Mouse (Mus musculus): ENCODE results near the gene Gm20696.
A peak's percentile ranks its signal among the peaks of the same experiment; 100 is the strongest.

Gene Gm20696

DNA sequence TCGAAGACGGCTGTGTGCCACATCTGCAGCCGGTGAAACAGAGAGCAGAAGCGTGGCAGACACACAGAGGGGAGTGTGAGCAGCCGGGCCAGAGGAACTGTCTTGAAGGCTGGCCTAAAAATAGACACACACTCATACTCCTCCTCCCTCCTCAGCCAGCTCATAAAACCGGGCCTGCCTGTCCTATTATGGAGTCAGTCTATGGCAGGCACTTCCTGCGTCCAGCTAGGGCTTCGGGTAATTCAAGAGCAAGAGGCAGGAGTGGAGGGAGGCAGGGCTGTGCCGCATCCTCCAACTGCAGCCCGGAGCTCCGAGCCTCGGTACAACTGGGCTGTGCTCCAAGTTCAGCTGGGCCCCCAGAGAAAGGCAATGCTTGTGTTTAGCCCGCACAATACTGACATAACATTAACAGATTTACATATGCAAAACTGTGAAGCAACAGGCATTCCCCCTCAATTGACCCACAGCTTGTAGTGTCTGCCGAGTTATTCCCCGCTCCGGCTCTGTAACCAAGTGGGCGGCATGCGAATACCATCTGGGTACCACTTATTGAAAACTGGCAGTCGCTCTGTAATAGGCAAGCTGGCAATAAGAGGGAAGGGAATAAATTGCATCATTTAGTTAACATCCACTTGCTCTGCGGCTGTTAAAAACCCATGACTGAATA is 181.2 kb downstream of the Gm20696 start:
- peak; percentile 80 to 81 for DNase-seq (ENCODE audit: low spot score in 2 of 2)

DNA sequence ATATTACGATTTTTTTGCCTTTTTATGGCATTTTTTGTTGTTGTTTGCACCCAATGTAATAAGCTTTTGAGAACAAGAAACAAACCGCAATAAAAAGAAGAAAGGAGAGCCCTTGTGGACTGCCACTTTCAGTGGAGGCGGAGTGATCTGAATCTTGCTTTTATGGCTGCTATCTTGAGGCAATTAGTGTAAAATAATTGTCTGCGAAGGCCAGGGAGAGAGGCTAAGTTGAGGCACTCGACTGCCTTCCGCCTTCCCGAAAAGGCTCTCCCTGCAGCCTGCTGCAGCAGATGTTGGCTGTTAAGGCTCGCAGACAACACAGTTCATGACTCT is 181.7 kb downstream of the Gm20696 start:
- DNase-seq (ENCODE audit: low spot score in 2 of 2): no peak

DNA sequence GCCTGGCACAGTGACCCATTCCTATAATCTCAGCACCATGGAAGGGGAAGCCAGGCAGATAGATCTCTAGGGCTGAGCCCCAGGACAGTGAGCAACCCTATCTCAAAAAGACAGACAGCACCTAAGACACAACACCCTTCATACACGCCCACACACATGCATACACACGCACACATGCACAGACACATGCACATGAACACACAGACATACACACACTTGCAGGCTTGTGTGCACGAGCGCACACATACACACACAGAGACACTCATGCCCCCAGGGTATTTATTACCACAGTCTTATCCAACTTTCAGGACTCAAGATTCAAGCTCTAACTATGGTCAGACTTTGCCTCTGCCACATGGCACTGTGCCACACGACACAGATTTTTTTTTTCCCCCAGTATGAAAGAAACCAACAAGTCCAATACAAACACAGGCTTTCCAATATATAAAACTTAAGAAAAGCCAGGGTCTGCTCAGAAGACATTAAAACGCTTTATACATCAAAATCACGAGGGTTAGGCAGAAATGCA is 182.3 kb downstream of the Gm20696 start:
- no peak for DNase-seq (ENCODE audit: low spot score in 2 of 2)

DNA sequence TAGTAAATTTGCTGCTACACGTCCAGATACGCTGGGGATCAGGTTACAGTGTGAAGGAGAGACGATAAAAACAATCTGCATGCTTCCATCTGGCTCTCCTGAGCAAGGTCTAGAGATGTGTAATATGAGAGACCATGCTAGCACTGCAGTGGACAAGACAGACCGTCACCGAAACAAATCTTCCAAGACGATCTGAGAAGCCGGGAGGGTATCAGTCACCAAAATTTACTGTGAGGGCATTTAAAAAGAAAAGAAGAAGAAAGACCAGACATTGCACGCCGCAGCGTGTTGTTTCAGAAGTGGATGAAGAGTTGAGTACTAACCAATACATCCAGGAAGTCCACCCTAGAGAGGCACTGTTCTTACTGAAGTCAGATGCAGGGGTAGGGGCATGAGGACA is 183.0 kb downstream of the Gm20696 start:
- DNase-seq (ENCODE audit: low spot score in 2 of 2): no peak

DNA sequence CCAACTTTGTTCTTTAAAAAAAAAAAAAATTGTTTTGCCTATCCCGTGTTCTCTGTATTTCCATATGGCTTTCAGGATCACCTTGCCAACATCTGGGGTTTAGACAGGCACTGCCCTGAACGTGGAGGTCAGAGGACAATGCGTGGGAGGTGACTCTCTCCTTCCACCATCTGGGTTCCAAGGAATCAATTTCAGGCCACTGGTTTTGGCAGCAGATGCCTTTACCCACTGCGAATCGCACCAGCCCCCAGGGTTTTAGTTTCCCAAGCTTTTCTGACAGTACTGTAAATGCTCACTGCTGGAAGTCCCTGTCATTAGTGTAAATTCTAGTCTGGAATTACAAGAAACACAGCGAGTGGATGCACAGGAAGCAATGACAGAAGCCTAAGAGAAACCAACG is 185.0 kb downstream of the Gm20696 start:
- DNase-seq (ENCODE audit: low spot score in 2 of 2): no peak

DNA sequence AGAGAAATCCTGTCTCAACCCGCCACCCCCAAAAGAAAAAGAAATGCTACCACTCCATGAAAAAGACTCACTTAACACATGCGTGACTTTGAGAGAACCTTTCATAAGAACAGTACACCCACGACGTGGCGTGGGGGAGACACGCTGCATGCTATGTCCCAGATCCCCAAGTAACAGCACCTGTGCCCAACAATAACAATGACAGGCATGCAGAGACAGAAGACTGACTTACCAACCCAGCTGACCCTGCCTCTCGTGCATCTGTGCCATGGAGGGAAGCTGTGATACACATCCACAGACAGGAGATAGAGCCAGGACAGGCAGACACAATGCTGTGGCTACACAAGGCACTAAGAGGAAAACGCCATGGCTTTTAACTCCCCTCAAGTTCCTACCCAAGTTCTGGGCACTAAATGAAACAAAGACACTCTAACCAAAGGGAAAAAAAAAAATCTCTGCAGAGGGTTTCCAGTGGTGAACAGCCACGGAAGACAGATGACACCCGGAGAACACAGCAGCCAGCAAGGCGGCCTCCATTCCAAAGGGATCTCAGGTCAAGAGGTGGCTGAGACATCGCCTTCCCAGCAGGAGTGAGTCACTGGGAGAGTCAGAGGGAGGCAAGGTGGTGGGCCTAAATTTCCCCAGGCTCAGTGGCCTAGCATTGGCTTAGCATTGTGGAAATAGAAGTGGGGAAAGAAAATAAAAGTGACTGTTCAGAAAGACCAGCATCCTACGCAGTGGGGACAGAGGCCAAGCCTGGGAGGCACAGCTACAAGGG is 187.5 kb downstream of the Gm20696 start:
- no peak for DNase-seq (ENCODE audit: low spot score in 2 of 2)

DNA sequence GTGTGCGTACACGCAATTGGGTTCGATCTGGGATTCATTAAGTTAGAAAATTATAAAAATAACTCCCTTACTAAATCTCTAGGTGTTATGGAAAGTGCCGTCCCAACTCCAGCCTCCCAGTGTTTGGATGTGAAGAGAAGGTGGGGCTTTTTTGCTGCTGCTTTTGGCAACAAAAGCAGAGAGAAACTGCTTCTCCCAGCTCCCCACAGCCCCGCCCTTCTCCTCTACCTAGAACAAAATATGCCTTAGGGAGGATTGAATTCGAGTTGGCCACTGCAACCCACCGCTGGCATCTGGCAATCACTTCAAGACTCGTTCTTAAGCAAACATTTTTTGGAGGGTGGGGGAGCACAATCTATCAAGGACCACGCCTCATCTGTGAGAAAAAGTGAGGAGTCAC is 191.6 kb downstream of the Gm20696 start:
- no peak for DNase-seq (ENCODE audit: low spot score in 2 of 2)

DNA sequence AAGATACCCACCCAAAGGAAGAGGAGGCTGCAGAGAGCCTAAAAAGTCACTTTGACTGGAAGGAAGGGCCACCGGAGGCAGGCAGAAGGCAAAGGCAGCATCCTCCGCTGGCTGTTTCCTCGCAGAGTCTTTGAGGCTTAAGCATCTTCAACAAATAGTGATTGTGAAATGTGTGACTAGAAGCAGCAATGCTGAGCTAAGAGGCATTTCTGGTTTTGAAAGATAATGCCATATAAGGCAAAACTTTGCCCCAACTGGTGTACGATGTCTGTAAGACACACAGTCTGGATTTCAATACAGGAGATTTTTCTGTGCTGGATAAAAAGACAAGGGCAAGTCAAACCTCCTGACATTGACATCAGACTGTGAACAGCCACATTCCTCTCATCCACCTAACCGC is 195.7 kb downstream of the Gm20696 start:
- no peak for DNase-seq (ENCODE audit: low spot score in 2 of 2)

DNA sequence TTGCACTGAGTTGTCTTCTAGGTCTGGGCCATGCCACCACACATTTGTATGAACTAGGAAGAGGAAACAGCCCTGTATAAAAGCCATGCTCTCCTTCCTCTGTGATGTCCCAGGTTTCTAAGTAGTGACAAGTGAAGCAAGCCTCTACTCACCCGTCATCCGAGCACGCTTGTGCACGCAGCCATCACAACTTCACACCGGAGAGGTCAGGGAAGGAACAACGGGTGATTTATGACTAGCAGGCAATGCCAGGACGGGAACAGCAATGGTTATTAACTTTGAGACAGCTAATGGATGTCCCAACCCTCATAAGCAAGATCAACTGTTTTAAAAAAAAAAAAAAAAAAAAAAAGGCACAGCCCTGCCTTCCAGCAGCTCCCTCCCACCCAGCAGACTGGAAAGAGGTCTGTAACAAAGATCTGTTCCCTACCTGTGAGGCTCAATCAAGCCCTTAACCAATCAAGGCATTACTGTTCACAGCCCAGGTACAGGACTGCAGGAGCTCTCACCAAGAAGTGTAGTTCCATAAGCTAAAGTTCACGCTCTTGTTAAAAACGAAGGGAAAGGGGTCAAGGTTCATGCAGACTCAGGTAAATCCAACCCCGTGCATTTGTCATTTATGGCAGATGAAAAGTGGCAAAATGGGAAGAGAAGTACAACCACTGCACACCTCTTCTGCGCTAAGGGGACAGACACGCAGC is 197.3 kb downstream of the Gm20696 start:
- DNase-seq (ENCODE audit: low spot score in 2 of 2): no peak

DNA sequence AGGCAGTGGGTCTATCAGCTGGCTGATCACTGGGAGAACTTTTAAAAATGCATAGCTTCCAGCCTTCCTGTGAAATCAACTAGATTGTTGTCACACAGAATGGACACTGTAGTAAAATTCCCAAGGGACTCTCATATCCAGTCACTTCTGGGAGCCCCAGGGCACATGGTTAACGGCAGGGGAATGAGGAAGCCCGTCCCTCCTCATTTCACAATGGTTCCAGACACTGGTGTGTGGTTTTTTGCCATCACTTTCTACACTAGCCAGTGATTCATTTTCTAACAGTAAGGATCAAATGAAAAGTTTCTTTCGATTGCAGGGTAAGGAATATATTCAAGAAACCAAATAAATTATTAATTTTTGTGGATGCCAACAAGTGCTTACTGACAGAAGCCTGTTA is 198.8 kb downstream of the Gm20696 start:
- no peak for DNase-seq (ENCODE audit: low spot score in 2 of 2)

DNA sequence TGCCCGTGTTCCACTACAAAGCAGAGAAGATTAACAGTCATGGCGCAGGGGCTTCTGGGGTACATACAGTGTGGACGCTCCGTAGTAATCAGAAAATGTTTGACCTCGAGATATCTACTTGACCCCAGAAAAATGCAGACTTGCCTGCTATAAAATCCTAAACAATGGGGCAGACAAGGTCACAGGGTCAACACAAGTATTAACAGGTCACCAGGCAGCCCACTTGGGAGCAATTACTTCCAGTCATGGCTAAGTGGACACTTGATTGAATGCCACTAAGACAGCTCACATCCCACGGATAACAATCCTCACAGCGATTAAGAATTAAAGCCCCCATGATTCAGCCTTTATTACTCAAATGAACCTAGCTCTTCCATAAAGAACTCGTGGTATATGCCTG is 199.5 kb downstream of the Gm20696 start:
- no peak for DNase-seq (ENCODE audit: low spot score in 2 of 2)

DNA sequence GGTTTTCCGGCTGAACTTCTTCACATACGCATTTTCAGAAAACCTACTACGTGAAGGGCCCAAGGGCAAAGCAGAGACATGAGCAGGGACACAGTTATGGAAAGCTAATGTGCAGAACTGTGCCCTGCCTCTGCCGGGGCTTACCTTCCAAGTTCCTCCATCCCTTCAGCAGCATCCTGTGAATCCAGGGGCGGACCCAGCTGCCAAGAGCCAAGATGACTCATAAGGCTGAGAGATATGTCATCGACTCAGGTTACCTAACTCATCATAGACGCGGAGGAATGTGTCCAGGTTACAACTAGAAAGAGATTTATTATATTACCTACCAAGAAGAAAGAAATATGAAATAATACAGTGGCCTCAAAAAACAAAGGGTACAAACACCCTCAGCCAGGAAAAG is 200.2 kb downstream of the Gm20696 start:
- DNase-seq (ENCODE audit: low spot score in 2 of 2): peak; percentile 36 to 45

DNA sequence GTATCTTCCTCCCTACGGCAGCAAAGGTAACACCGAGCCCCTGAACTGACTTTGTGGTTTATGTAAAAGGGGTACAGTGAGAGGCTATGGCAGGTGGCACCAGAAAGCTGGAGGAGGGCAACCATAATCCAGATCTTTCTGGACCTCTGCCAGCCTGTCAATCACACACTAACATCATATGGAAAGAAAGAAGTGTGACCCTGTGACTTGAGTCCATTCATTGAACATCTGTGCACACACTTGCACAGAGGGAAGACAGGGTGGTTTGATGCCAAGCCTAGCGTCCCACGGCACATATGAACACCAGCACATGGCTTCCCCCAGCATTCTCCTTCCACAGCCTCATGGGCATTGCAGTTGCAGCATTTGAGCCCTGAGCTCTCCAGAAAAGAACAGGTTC is 202.1 kb downstream of the Gm20696 start:
- no peak for DNase-seq (ENCODE audit: low spot score in 2 of 2)

DNA sequence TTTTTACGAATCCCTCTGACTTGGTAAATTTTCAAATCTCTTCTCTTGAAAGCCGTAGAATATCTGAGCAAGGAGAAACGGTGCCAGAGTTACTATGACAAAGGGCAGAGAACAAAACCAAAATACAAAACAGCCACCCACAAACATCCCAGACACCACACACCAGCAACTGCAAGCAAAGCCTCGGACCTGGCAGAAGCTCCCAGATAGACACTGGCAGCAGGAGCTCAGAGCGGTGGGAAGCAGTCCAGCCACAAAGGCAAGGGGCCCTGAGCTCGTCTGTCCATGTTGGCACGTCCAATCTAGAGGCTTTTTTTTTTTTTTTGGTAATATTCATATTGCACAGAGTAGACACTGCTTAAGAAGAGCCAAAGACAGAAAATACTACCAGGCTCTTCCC is 202.7 kb downstream of the Gm20696 start:
- no peak for DNase-seq (ENCODE audit: low spot score in 2 of 2)

DNA sequence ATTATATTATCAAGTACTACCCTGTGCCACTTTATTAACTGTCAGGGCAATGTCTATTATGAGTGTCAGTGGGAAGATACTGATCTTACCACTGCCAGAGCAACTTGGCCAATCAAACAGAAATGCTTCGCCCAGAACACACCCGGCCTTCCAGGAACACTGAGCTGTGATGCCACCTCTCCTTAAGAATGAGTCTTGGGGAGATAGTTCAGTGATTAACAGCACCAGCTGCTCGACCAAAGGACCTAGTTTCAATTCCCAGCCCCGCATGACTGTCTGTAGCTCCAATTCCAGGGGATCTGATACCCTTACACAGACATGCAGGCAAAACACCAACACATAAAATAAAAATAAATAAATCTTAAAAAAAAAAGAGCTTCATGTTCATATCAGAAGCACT is 207.8 kb downstream of the Gm20696 start:
- no peak for DNase-seq (ENCODE audit: low spot score in 2 of 2)

DNA sequence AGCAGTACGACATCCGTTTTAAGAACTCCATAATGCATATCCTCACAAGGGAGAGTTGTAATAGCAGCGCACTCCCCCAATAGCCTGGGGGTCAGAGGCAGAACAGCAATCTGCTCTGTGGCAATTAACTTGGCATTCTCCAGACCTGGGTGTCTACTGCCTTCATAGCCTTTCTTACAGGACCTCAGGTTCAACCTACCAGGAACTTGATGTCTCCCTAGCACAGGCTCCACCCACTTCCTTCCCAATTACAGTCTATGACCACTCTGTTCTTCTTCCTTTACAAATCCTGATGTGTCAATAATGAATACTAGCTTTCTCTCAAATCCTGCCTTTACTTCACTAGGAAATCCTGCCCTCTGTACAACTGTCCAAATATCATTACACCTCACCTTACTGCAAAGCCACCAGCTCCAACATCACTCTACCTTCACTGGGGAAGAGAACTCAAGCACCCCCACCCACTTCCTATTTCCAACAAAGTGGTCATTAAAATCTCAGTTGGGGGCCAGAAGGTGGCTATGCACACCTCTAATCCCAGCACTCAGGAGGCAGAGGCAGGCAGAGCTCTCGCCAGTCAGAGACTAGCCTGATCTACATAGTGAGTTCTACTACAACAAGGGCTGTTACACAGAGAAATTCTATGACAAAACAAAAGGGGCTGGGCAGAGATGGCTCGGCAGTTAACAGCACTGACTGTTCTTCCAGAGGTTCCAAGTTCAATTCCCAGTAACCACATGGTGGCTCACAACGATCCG is 212.7 kb downstream of the Gm20696 start:
- DNase-seq (ENCODE audit: low spot score in 2 of 2): no peak

DNA sequence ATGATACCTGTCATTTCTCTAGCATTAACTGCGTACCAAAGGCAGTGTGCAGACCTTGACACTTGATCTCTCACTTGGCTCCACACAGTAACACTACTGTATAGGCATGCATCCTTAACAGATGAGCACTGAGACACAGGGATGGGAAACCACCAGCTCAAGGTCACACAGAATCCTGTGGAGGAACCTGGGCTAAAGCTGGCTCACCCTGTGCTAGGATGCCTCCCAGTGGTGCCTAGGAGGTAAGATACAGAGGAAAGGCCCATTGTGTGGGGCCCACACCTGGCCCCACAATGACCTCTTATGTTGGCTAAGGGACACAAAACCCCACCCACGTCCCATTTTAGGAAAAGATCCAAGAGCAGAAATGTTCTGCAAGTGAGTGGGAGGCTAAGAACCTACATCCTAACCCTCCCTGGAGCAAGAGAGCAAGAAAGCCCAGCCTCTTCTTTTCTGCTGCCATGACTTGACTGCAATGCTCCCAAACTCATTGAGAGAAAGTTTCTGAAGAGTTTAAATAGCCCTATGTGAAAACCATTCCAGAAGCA is 213.9 kb downstream of the Gm20696 start:
- no peak for DNase-seq (ENCODE audit: low spot score in 2 of 2)

DNA sequence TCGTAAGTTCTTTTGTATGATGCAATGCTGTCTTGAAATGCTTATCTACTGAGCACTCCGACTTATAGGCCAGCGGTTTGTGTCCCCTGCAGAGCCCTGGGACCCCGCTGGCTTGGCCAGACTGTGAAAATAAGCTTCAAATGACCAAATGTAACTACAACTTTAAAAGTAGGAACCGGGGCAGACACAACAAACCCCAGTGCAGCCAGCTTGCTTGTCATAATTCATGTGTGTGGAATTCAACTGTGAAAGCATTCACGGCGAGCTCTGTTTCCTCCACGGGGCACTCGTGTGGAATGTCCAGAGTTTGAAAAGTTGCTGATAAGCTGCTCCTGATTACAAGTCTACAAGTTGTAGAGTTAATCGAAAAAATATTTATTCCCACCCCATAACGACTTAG is 215.1 kb downstream of the Gm20696 start:
- no peak for DNase-seq (ENCODE audit: low spot score in 2 of 2)

DNA sequence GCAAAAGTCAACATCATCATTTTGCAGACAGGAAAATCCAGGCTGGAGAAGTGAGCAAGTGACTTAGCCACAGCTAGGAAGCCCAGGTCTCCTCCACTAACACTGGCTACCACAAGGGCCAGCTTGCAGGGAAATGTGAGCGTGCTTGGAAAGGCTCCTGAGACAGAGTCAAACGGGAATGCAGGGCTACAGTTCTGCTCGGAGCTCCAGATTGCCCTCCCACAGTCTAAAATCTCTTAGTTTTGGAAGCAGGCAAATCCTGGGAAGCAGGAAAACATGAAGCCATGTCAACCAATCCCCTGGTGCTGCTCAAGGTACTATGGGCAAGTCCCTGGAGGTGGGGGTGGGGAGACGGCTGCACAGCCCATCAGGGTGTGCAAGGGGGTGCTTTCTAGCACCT is 219.2 kb downstream of the Gm20696 start:
- DNase-seq (ENCODE audit: low spot score in 2 of 2): no peak

DNA sequence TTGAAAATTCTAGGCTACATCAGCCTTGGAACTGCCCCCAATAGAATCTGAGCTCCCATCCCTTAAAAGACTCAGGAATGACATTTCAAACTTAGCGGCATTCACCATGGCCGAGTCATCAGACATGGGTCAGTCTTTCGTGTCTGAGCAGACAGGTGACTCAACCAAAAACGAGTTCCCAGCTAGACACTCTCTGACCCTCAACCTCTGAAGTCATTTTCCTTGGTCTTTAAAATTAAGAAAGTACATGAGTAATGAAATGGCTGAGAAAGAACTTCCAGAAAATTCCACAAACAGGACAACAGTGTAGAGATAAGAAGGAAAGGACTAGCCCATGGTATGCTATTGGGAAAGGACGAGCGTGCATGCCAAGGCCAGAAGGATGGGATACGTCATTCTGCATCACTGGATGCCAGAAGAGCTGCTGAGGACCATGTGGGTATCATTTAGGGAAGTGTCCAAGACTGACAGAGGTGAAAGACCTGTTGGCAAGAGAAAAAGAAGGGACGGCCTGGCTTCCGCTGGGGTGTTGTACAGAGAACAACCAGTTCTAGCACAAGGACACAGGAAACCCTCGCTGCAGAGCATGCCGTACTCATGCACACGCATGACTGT is 219.7 kb downstream of the Gm20696 start:
- no peak for DNase-seq (ENCODE audit: low spot score in 2 of 2)

DNA sequence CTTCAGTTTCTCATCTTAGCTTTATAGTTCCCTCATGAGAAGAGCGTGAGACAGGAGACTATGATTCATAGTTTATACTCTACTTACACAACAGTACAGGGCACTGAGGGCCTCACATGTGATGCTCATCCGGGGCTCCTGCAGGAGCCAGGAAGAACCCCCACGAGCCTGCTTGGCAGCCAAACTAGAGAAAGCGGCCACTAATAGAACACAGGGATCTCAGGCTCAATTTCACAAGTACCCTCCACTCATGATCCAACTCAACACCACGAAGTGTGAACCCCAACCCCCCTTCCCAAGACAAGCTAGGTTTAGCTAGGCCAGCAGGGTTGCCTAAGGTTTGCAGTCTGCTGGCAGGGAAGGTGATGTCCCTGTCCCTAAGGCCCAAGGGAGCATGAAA is 223.1 kb downstream of the Gm20696 start:
- no peak for DNase-seq (ENCODE audit: low spot score in 2 of 2)

Measured in right cerebral cortex, adult 2 months (tissue).